Mouse (Mus musculus) heart, embryonic 12.5 days (tissue): ENCODE measurements at regions not wholly inside any gene's neighbourhood (a gene's known extent, or its start where the extent isn't known, plus 50 kb on each side); places are given as distances from the start of the nearest gene placed in this dataset.

Experiments
- ATAC-seq: fragments of 200-750 bp; cut with Nextera tagmentation; 2 replicates; pipeline ENCODE4 v1.8.0; 2017; ENCODE audit warnings: moderate TSS enrichment, moderate library complexity; ENCODE audit not compliant: insufficient number of reproducible peaks, low FRiP score
- H3K27ac ChIP-seq: fragments of 300-500 bp; sonication (generic); 2 replicates; pipeline ENCODE4 v1.5.1; 2016; ENCODE audit warnings: mild to moderate bottlenecking, moderate library complexity; ENCODE audit not compliant: poor library complexity, severe bottlenecking
- H3K27me3 ChIP-seq: fragments of 300-500 bp; sonication (generic); replicated peaks from 2 replicates; pipeline ENCODE4 v1.6.1; 2016; ENCODE audit warnings: mild to moderate bottlenecking, moderate library complexity
- H3K36me3 ChIP-seq: fragments of 300-500 bp; sonication (generic); 2 replicates; pipeline ENCODE4 v1.6.1; 2016; ENCODE audit warnings: mild to moderate bottlenecking, moderate library complexity
- H3K4me1 ChIP-seq: fragments of 300-500 bp; sonication (generic); replicated peaks from 2 replicates; pipeline ENCODE4 v1.6.1; 2016; ENCODE audit warnings: mild to moderate bottlenecking
- H3K4me2 ChIP-seq: fragments of 300-500 bp; sonication (generic); 2 replicates; pipeline ENCODE4 v1.6.1; 2016; ENCODE audit warnings: mild to moderate bottlenecking, moderate library complexity
- H3K4me3 ChIP-seq: fragments of 300-500 bp; sonication (generic); 2 replicates; pipeline ENCODE4 v1.5.1; 2016; ENCODE audit warnings: mild to moderate bottlenecking
- H3K9ac ChIP-seq: fragments of 300-500 bp; sonication (generic); 2 replicates; pipeline ENCODE4 v1.6.1; 2016; ENCODE audit warnings: mild to moderate bottlenecking, moderate library complexity
- H3K9me3 ChIP-seq: fragments of 300-500 bp; sonication (generic); replicated peaks from 2 replicates; pipeline ENCODE4 v1.6.1; 2016; ENCODE audit warnings: mild to moderate bottlenecking, moderate library complexity
- WGBS: fragments of 180-500 bp; shearing (Covaris S2); methylation state at CpG from one replicate; pipeline ENCODE4 v1.1.7; 2016; 5-methylcytosine and 5-hydroxymethylcytosine counted together

DNA sequence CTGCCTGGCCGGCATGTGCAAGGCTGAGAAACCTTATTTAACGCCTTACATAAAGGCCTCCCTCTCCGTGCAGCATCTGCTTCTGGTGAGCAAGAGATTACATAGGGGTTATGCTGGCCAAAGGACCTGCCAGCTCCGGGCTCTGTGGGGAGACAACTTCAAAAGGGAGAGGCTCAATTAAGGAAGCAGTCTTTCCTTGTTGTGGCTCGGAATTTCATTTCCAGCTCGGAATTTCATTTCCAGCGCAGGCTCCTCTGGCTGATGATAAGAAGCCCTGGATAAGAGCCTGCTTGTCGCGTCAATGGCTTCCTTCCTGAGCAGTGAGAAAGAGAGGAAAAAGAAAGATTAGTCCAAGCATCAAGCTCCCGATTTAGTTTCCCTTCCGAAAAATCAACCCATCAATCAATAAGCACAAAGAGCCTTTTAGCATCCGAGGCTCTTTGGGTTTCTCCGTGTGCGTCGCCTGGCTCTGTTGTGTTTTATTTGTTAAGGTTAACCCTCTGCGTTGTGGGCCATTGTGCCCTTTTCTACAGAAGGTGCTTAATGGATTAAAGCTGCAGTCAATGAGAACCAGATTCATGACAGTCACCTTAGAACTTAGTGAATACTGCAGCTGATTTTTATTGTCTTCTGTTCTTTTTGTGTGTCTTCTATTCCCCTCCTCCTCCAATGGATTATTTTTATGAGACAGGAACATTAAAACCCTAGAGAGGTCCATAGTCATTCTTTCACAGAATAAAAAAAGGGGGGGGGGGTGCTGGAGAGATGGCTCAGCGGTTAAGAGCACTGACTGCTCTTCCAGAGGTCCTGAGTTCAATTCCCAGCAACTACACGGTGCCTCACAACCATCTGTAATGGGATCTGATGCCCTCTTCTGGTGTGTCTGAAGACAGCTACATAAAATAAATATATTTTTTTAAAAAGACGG, 218.3 kb downstream of the Myo1b start:
- peak; percentile 71 for ATAC-seq
- Histone ChIP-seq H3K9ac (0 out of 2 replicates have a peak overlapping the region, but pooled peaks have one; percentile 43), H3K36me3 (no peaks in the 10 kb centered on the region), H3K27ac (peak overlapping the region; percentile 67), H3K9me3 (0 out of 2 replicates have a peak, but pooled peaks cover under 1% of the 10 kb centered on the region), H3K4me2 (peak overlapping the region; percentile 65), H3K4me3 (peak overlapping the region; percentile 24), H3K27me3 (no peaks in the 10 kb centered on the region), H3K4me1 (peaks cover 8% of the 10 kb centered on the region)
- 14% methylated on average over 19 of the region's 19 CpGs for WGBS

GRCm38 (mm10) chr1:51696471-51696870, 218.2 kb upstream of the Nabp1 start:
- Histone ChIP-seq H3K9ac (no peak overlapping the region), H3K27me3 (no peaks in the 10 kb centered on the region), H3K4me1 (peaks cover 8% of the 10 kb centered on the region), H3K36me3 (no peaks in the 10 kb centered on the region), H3K27ac (no peak overlapping the region), H3K4me3 (no peak overlapping the region), H3K9me3 (0 out of 2 replicates have a peak, but pooled peaks cover 4% of the 10 kb centered on the region), H3K4me2 (no peak overlapping the region)
- 64% methylated on average over 2 of the region's 2 CpGs for WGBS
- ATAC-seq, result no peak

- Histone ChIP-seq H3K4me1 (0 out of 2 replicates have a peak, but pooled peaks cover 6% of the 10 kb centered on the region), H3K27me3 (no peaks in the 10 kb centered on the region), H3K4me3 (no peak overlapping the region), H3K9ac (no peak overlapping the region), H3K4me2 (no peak overlapping the region), H3K9me3 (0 out of 2 replicates have a peak, but pooled peaks cover 4% of the 10 kb centered on the region), H3K36me3 (no peaks in the 10 kb centered on the region), H3K27ac (no peak overlapping the region)
- no peak for ATAC-seq
- WGBS, result 92% methylated on average over 10 of the region's 10 CpGs
Measured at GRCm38 (mm10) chr1:51690878-51691277, 212.7 kb upstream of the Nabp1 start.

- no peak overlapping the region for H3K9ac ChIP-seq
- H3K27ac ChIP-seq, result no peak overlapping the region
- 0 out of 2 replicates have a peak, but pooled peaks cover 4% of the 10 kb centered on the region for H3K9me3 ChIP-seq
- no peak overlapping the region for H3K4me3 ChIP-seq
- no peaks in the 10 kb centered on the region for H3K27me3 ChIP-seq
- 40% methylated on average over 9 of the region's 9 CpGs for WGBS
- H3K36me3 ChIP-seq, result no peaks in the 10 kb centered on the region
- ATAC-seq, result peak; percentile 25; the same call in 1 of the 2 replicates
- 0 out of 2 replicates have a peak, but pooled peaks cover 6% of the 10 kb centered on the region for H3K4me1 ChIP-seq
- no peak overlapping the region for H3K4me2 ChIP-seq
Measured at GRCm38 (mm10) chr1:51689461-51690223, 211.4 kb upstream of the Nabp1 start.

- Histone ChIP-seq H3K27ac (no peak overlapping the region), H3K27me3 (no peaks in the 10 kb centered on the region), H3K4me3 (no peak overlapping the region), H3K36me3 (no peaks in the 10 kb centered on the region), H3K4me2 (no peak overlapping the region), H3K9me3 (0 out of 2 replicates have a peak, but pooled peaks cover 4% of the 10 kb centered on the region), H3K4me1 (0 out of 2 replicates have a peak, but pooled peaks cover 6% of the 10 kb centered on the region), H3K9ac (no peak overlapping the region)
- no peak for ATAC-seq
- WGBS, result 74% methylated on average over 5 of the region's 5 CpGs
Measured at GRCm38 (mm10) chr1:51688946-51689345, 210.7 kb upstream of the Nabp1 start.

- no peak for ATAC-seq
- Histone ChIP-seq H3K4me3 (no peak overlapping the region), H3K9me3 (0 out of 2 replicates have a peak, but pooled peaks cover 4% of the 10 kb centered on the region), H3K4me1 (0 out of 2 replicates have a peak, but pooled peaks cover 6% of the 10 kb centered on the region), H3K4me2 (no peak overlapping the region), H3K27me3 (no peaks in the 10 kb centered on the region), H3K27ac (no peak overlapping the region), H3K36me3 (no peaks in the 10 kb centered on the region), H3K9ac (no peak overlapping the region)
- 49% methylated on average over 1 of the region's 1 CpGs for WGBS
Measured at GRCm38 (mm10) chr1:51688224-51688545, 210.0 kb upstream of the Nabp1 start.

DNA sequence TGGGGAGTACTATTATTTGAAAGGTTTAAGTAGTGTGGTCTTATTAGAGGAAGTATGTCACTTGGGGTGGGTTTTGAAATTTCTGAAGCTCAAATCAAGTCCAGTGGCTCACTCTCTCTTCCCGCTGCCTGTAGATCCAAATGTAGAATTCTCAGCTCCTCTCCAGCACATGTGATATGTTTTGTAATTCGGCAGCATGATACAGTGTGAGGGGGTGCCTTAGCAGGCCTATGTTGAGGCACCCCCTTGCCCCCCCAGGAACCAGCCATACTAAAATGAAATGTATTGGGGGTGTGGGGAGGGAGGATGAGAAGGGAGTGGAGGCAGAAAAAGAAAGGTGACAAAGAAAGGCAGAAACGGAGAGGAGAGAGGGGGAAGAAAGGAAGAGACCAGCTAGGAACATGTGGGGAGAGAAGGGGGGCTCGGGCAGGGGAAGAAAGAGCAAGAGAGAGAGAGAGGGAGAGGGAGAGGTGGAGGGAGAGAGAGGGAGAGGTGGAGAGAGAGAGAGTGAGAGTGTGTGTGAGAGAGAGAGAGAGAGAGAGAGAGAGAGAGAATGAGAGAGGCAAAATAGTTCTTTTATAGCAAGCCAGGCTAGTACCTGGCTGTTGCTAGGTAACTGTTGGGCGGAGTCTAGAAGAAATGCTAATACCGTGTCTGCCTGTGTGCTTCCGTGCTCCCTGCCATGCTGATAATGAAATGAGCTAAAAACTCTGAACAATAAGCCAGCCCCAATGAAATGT, 209.4 kb upstream of the Nabp1 start:
- ATAC-seq, result no peak
- Histone ChIP-seq H3K9me3 (peaks cover 6% of the 10 kb centered on the region; the same call in 1 of the 2 replicates), H3K4me1 (0 out of 2 replicates have a peak, but pooled peaks cover 6% of the 10 kb centered on the region), H3K27me3 (no peaks in the 10 kb centered on the region), H3K4me2 (no peak overlapping the region), H3K27ac (no peak overlapping the region), H3K4me3 (no peak overlapping the region), H3K9ac (no peak overlapping the region), H3K36me3 (no peaks in the 10 kb centered on the region)
- 42% methylated on average over 7 of the region's 7 CpGs for WGBS

GRCm38 (mm10) chr1:51686759-51687158, 208.5 kb upstream of the Nabp1 start:
- Histone ChIP-seq H3K9ac (no peak overlapping the region), H3K27me3 (no peaks in the 10 kb centered on the region), H3K9me3 (peaks cover 9% of the 10 kb centered on the region; the same call in 1 of the 2 replicates), H3K4me1 (0 out of 2 replicates have a peak, but pooled peaks cover 6% of the 10 kb centered on the region), H3K4me3 (no peak overlapping the region), H3K27ac (no peak overlapping the region), H3K4me2 (no peak overlapping the region), H3K36me3 (no peaks in the 10 kb centered on the region)
- ATAC-seq, result no peak
- WGBS, result 78% methylated on average over 3 of the region's 3 CpGs

GRCm38 (mm10) chr1:51682273-51682672, 204.0 kb upstream of the Nabp1 start:
- ATAC-seq, result no peak
- Histone ChIP-seq H3K4me1 (no peaks in the 10 kb centered on the region), H3K4me2 (no peak overlapping the region), H3K27me3 (no peaks in the 10 kb centered on the region), H3K36me3 (no peaks in the 10 kb centered on the region), H3K9ac (no peak overlapping the region), H3K4me3 (no peak overlapping the region), H3K9me3 (peaks cover 9% of the 10 kb centered on the region; the same call in 1 of the 2 replicates), H3K27ac (no peak overlapping the region)
- WGBS, result 71% methylated on average over 5 of the region's 5 CpGs

DNA sequence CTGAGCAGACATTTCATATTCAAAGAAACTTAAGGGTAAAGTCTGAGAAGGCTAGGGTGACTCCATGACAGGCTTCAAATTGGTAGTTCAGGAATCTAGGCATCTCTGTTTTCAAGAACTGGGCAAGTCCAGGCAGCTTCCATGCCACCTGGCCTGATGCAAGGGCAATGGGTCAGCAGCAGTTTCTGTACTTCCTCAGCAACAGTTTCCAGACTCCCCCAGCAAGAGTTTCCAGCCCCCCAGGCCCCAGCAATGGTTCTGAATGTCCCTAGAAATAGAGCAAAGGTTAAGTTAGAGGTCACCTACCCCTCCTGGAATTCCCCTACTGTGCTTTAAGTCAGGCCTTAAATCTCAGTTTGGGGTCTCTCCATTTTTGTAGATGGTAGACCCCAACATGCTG, 203.6 kb upstream of the Nabp1 start:
- Histone ChIP-seq H3K27ac (no peak overlapping the region), H3K4me3 (no peak overlapping the region), H3K36me3 (no peaks in the 10 kb centered on the region), H3K9me3 (peaks cover 9% of the 10 kb centered on the region; the same call in 1 of the 2 replicates), H3K27me3 (no peaks in the 10 kb centered on the region), H3K9ac (no peak overlapping the region), H3K4me1 (no peaks in the 10 kb centered on the region), H3K4me2 (no peak overlapping the region)
- no peak for ATAC-seq
